Mouse (Mus musculus) kidney, adult 9 months (tissue): Measurements from ENCODE around the gene Tmc3.
A peak's percentile ranks its signal among the peaks of the same experiment; 100 is the strongest.

ENCODE experiments used
- DNase-seq: peaks from one replicate; pipeline ENCODE4 v3.0.0; 2022

Gene Tmc3

DNA sequence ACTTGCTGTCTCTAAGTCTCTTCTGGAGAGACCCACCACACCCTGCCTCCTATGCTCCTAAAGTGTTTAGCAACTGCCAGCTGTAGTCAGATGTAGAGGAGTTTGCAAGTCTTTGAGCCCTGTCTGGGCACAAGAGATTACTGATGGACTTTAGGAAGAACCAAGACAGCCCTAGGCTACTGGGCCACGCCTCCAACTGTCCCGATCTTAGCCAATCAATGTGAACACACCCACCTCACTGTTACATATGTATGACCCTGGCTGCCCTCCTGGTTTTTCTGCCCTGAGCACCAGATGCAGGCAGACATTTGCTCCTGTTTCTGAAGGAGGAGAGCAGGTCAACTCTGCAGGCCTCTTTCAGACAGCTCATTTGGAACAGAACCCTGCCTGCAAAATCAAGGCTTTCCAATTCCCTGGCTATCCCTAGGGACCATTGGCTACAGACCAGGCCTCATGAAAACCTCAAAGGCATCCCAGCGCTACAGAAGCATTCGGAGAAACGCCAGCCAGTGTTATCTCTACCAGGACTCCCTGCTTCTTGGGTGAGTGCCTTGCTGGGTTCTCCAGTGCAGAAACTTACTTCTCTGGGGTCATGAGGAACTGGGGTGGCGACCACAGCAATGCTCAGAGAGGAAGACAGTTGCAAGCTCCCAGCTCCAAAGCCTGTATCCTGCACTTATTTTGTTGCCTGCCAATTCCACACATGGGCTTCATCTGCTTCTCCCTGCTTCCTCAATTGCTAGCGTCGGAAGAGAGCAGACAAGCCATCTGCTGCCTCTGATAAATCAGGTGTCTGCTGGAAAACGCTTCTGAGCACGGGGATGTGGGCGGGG is at the start of gene Tmc3:
Gene Tmc3, plus strand, starts transcription at position 289 of the 833 bp plus-strand sequence.
- peak; percentile 28 for DNase-seq

DNA sequence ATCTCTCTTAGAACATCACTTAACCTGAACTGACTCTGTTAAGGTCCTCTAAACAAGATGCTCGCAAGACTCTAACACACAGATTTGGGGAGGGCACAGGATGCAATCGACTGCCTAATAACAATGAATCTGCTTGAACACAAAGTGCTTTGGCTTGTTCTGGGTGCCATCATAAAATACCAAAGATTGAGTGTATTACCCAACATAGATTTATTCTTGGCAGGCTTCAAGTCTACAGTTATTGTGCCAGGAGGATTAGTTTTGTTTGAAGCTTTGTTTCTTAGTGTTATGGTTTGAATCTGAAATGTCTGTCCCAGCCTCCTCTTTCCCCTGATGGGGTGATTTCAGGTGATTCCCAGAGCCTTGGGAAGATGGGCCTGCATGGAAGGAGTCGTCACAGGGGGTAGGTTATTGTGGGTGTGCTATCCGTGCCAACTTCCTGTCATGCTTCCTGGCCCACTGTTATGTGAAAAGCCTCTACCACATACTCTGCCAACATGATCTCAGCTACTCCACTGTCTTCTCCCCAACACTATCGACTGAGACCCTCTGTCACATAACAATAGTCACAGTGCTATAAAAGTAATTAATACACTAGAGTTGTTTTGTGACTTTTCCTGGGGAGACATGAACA is 43.1 kb upstream of the Tmc3 start:
- DNase-seq: no peak

DNA sequence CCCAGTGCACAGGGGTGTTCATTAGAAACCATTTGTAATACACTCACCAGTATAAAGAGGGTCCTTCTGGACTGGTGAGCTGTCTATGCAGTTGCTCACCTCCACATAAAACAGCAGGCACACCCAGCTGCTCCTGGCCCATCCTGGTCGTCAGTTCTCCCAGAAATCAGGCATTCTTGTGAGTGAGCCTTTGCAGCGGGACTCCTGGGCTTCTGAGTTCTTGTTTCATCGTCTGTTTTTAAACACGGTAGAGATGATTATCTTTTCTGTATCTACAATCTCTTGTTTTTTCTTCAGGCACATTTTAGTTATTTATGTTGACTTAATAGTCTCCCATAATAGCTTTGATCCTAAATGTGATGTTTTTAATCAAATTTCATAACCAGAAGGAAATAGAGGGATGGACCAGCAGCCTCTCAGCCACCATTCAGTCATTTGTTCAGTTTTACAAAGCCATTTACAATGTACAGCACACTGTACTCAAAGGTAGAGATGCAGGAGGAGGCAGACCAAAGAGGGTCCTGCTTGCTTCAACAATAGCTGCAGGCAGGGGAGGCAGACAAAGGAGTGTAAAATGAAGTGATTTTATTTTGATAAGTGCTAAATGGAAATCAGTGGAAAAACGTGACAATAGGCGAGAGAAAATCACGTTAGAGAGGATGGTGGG is 35.9 kb upstream of the Tmc3 start:
- no peak for DNase-seq

DNA sequence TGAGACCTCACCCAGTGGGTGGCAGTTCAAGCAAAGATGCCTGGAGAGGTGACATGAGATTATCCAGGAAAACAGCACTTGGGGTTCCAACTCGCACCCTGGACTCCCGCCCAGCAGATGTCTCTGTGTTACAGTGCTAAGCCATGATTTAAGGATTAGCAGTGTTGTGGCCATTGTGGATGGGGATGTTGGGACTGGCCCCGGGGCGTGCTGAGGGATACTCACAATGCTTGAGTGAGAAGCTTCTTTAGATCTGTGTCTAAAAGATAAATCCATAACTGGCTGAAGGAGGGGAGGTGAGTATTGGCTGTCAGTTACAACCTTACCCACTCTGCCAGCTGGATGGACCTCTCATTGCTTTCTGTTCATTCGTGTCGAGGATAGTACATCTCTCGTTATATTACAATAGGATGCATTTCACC is 35.4 kb upstream of the Tmc3 start:
- DNase-seq: no peak

DNA sequence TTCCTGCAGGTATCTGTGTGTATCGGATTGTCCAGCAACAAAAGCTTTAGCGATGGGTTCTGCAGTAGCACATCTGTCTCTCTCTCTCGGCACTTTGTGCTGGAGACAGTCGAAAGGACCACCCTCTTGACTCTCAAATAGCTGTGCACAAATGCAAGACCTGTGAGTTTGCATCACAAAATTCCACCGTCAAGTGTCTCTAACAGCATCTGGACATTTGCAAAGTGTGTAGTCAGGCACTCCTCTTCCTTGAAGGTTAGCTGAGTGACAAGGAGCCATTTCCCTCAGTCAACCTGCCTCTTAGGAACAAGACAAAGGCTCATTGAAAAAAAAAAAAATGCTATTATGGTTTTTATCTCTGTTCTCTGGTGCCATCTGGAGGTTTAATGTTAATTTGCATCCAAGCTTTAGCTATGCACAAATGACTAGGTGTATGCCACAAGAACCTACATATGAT is 34.7 kb upstream of the Tmc3 start:
- peak; percentile 65 for DNase-seq

DNA sequence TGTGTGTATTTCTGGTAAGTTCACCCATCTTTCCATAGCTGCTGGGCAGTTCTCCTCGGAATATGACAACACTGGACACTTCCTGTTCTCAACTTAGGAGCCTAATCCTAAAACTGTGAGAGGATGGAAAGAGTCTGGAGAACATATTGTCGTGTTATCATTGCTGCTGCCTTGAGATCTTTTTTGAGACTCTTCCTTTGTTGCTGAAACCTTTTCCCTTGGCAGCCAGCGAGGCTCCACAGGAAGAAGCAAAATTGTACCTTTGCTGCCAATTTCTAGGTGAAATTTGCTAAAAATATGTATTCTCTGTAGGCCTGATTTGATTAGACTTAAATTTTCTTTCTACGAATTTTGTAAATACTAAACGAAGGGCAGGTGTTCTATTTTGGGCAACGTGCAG is 30.2 kb upstream of the Tmc3 start:
- no peak for DNase-seq

DNA sequence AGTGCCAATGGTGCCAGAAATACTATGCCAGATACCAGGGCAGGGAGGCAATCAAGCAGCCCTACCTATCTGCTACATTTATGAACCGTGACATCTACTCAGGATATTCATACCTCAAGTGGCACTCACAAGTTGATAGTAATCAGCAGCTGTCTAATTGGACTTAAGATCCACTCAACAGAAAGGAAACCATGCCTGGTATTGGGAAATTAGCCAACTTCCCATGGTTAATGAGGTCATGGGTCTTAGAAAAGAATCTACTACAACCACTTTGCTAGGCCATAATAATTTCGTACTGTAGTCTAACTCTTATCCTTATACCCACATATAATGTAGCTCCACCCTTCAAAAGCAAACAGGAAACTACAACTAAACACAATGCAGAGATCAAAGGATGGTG is 28.2 kb upstream of the Tmc3 start:
- peak; percentile 42 for DNase-seq

DNA sequence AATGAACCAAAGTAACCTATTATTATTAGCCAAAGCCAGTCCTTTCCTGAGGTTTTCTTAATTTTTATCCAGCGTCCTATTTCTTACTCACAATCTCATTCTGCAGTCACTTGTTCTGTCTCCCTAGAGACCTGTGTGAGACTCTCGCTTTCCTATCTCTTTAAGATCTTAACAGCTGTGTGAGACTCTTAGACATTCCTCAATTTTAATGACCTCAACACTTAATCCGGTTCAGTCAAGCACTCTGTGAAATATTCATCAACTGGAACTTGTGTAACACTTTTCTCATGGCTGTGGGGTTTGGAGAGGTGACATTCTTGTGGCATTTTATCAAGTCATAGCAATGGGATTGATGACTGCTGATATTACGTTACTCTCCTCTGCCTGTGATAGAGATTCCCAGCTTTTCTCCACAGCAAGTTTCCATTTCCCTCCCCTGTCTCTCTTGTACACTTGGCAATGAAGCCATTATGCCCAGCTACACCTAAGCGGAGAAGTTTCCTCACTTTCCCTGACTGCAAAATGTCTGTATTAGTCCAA is 25.9 kb upstream of the Tmc3 start:
- DNase-seq: peak; percentile 49

DNA sequence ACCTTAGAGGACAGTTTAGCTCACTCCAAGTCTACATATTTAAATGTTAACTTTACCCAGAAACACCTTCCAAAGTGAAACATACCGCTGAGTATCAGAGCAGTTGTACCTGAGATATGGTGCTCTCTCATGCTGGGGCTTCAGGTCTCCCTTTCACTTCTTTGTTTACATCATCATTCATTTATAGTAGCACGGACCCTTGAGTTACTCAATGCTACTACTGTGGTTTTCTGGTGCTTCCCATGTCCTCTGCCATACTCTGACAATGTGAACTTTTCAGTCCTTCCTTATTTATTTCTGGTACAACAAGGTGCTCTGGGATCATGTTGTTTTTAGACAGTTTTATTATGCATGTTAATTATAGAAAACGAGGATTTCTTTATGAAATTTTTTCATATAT is 25.2 kb upstream of the Tmc3 start:
- no peak for DNase-seq

DNA sequence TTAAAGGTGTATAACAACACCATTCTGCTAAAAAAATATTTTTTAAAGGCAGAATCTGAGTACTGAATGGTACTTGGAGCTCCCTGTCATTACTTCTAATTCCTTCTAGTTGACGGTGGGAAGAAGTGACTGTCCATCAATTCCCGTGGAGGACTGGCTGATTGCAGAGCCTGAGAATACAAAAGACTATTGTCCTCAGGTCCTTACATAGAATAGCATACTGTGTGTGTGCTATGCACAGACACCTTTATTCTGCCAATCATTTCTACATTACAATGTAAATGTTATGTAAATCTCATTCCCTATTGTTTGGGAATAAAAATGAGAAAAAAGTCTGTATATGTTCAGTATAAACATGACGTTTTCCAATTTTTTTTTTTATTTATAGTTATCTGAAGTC is 22.9 kb upstream of the Tmc3 start:
- no peak for DNase-seq

DNA sequence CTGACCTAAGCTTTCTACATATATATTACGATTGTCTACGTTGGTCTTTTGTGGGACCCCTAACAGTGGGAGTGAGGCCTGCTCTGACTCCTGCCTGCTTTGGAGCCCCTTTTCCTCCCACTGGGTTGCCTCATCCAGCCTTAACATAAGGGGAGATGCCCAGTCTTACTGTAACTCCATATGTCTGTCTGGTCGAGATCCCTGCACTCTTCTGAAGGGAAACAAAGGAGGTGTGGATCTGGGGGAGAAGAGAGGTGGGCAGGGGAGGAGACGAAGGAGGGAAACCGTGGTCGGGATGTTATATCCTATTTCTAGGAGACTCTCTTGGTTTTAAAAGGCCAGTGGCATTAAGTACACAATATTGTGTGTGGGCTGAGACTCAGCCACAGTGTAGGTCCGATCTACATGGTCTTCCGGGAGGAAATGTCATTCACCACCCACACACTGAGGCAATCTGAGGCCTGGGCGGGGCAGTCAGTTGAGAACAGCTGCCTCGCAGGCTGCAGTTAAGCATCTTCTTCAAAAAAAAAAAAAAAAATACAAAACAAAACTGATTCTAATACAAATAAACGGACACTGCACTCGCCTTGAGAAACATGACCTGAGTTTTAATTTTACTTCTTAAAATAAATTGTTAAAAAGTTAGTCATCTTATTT is 20.0 kb upstream of the Tmc3 start:
- DNase-seq: no peak

DNA sequence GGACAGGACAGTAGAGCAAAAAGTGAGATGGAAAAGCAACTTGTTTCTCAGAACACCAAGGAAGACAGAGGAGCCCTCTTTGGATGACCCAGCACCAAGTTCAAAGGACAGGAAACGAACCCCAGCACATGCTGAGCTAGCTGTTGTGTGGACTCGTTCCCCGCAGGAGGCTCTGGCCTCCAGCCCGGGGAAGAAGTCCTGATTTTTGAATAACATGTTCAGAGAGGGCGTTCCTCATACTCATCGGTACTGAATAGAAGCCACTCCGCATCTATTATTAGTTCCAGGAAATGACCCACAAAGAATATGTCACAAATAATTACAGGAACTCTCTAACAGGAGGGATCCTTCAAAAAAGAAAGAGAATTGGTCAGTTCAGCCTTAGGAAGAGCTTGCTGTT is 18.8 kb upstream of the Tmc3 start:
- peak; percentile 68 for DNase-seq

DNA sequence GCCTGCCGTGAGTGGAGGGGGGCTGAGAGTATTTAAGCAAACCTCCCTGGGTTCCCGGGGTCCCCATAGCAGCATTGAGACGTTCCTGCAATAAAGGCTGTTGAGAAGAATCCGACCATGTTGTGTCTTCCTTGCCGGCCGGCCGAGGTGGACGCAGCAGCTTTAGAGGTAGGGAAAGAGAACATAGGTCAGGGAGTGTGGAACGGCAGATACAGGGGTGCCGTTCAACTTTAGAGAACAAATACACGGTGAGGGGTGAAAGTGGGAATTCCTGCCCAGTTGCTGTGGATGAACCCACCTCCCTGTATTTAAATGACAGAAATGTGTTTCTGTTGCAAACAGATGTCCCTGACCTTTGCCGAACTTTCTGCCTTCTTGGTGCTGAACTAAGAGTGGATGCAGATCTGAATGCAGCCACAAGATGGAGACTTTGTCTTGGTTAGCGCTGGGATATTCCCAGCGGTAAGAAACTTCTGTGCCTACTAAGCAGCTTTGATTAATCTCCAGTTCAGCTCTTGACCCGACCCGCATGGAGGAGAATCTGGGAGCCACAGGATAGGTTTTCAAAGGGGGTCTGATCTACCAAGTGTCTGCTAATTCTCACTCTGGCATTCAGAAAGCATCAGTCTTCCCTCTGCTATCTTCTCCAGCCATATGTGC is 16.8 kb upstream of the Tmc3 start:
- DNase-seq: peak; percentile 72

DNA sequence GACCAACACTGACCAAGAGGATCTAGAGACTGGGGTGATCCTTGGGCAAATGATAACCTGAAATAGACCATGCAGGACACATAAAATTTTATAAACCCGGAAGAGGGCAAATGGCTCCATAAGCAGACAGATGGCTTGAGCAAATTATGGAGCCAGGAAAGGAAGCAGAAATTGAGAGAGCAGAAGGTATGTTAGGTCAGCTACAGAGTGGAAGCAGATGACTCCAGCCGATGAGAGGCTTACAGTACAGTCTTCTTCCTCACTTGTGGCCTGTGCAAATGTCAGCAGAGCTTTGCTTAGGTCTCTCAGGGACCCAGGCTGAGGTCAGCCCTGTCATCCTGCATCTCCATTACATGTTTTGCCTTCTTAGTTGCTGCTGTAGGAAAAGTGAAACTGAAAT is 15.9 kb upstream of the Tmc3 start:
- no peak for DNase-seq

DNA sequence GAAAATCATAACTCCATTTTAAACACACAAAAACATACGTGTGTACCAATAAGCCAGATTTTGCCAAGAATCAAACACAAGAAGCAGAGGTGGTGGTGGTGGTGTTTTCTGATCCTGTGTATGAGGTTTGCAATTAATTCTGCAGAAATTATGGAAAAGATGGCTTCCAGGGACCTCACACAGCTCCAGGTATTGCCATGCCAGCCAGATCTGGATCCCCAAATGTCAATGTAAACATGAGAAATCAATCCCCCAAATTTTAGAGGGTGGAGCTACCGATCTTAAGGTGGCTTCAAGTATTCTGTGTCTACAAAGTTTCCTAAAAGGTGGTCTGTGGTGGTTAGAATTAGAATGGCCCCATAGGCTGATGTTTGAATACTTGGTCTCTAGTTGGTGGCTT is 15.3 kb upstream of the Tmc3 start:
- DNase-seq: no peak

DNA sequence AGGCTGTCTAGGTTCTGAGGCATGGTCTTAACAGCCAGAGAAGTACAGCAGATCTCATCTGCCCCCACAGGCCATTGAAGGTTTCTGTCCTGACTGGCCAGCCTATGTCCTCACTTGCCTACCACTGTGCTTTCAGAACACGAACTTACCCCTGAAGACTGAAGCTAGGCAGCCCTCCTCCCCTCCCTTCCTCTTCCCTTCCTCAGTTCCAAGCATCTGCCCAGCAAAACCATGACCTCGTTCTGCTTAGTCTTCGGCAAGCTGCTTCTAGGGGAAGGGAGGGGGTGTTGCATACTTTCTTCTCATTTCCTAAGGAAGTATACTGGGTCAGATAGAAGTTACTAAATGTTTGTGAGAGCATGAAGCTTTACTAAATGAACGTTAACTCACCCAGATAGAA is 13.7 kb upstream of the Tmc3 start:
- no peak for DNase-seq

DNA sequence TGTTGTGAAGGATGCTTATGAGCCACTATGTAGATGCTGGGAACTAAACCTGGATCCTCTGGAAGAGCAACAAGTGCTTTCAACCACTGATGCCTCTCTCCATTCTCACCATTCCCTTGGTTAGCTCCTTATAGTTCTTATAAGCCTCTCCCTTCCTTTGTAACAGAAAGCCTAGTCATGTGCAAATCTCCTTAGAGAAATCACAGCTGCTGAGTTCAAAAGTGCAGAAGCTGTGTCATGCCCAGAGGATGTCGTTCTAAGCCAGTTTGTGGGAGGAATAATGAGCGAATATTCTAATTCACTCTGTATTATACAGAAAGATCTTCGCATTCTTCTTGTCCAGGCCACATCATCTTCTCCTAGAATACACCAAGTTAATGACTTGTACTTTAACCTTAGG is 12.8 kb upstream of the Tmc3 start:
- DNase-seq: peak; percentile 35

DNA sequence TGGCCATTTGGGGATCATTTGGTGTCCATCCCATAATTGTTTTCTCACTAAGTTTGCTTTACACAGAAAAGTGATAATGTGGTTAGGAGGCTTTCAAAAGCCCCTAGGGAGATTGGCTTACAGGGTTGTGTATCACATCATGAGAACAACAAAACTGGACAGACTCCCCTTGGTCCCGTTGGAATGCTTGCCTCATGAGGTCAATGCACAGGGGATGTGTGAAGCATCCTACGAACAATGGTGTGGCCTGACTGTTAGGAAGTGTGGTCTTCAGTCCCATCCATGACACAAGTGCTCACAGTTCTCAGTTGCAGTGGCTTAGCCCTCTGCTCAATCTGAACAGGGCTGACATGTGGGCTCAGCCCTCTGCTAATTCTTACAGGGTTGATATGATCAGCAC is 12.3 kb upstream of the Tmc3 start:
- no peak for DNase-seq

DNA sequence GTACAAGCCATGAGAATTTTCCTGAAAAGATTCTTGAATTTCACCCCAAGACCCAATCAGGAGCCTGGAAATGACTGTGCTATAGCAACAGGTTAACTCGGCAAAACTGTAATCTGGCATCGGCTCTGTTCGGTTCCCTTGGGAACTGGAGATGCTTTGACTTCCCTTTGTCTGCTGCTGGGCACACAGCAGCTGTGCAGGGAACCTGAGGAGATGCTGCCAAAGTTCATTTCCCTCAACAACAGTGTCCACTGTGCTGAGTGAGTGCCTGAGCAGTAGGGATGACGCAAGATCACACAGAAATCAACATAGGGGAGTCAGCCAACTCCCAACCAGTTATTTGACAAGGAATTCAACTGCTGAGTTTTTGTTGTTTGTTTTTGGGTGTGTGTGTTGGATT is 3.8 kb upstream of the Tmc3 start:
- DNase-seq: no peak

DNA sequence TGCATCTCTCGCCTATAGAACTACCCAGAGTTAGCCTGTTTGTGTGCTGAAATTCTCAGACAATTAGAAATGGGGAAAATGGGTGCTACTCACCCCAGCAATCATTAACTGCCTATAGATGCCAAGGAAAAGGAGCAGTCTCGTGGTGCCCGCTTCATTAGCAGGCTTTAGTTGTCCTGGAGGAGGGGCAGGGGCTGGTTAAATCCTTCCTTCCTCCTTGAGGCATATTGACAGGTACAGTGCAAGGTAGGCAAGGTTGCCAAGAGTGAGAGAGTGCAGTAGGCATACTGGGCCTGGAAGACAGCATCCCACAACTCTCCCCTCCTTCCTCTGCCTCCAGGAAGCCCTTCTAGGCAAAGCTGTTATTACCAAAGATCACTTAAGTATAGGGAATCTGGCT is 9.3 kb downstream of the Tmc3 start:
- DNase-seq: no peak

DNA sequence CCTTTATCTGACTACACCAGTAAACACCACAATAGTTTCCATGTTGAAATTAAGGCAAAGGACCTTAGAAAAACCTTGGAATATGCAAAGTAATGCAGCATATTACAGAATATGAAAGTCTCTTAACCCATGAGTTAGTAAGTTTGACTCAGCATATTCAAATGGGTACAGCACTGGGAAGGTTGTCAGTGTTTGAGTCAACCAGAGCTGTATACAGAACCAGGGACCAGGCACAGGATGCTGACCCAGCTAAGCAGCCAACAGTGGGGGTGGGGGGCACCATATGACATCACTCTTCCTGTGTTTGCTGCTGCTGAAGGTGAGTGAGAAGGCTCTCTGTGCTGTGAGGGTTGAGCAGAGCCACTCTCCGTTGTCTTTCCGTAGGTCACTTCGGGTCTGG is 12.3 kb downstream of the Tmc3 start:
- no peak for DNase-seq
